Mouse (Mus musculus): ENCODE data around the gene Crygc.

- no peak for TF ChIP-seq CTCF (IDR thresholded peaks at IDR 0.05; ENCODE audit: low read depth)
- no peak for TF ChIP-seq EP300 (IDR thresholded peaks at IDR 0.05; ENCODE audit: low read depth)
Measured at GRCm38 (mm10) chr1:65043433-65043832, 30.1 kb downstream of the Crygc start.

Data from liver, postnatal 0 days (tissue).